In genomic region chr7:58398558-58399144, GRCm38 (mm10) we compare ENCODE assay signal across 8 mouse cellular contexts.
DNase-seq lines count a peak whose midpoint lies in the region; ATAC-seq and TF ChIP-seq lines count a peak whose summit lies in the region.

No protein-coding gene starts in this region.

- no peak for TF ChIP-seq CTCF in bone marrow, adult 2 months (IDR thresholded peaks at IDR 0.05; ENCODE audit: control insufficient read depth, insufficient read depth, low read length)

- 1% methylated on average over 9 of the region's 9 CpGs for WGBS in kidney, embryonic 15.5 days
- WGBS in bone marrow, adult 2 months: 5% methylated on average over 9 of the region's 9 CpGs

- no peaks in the 10 kb centered on the region for H3K36me3 ChIP-seq in kidney, embryonic 15.5 days

- peak overlapping the region; percentile 92 for H3K27ac ChIP-seq in kidney, embryonic 15.5 days
- H3K27ac ChIP-seq in bone marrow, adult 2 months (ENCODE audit: control insufficient read depth, insufficient read depth, low read depth, low read length, poor library complexity): 0 out of 2 replicates have a peak overlapping the region, but pooled peaks have one; percentile 4

- no peak for DNase-seq in kidney, adult 11 months
- DNase-seq in layer of hippocampus, postnatal 36 days: no peak
- DNase-seq in thymus, adult 18-20 months: no peak
- no peak for DNase-seq in embryo, embryonic 10.5 days (ENCODE audit: low spot score)

- 0 out of 2 replicates have a peak, but pooled peaks cover 4% of the 10 kb centered on the region for H3K4me1 ChIP-seq in kidney, embryonic 15.5 days
- H3K4me1 ChIP-seq in bone marrow, adult 2 months (ENCODE audit: control insufficient read depth, insufficient read depth, low read length): no peaks in the 10 kb centered on the region; the same call in 1 of the 2 replicates

- H3K9me3 ChIP-seq in kidney, embryonic 15.5 days (replicated peaks): no peaks in the 10 kb centered on the region

- peak overlapping the region; percentile 44 for H3K9ac ChIP-seq in kidney, embryonic 15.5 days

- peak overlapping the region; percentile 62 for H3K4me2 ChIP-seq in kidney, embryonic 15.5 days

- no peak for TF ChIP-seq POLR2A in bone marrow, adult 2 months (IDR thresholded peaks at IDR 0.05; ENCODE audit: borderline replicate concordance, control insufficient read depth, low read depth, low read length)

- H3K27me3 ChIP-seq in kidney, embryonic 15.5 days: no peaks in the 10 kb centered on the region

- no peak; the same call in 1 of the 2 replicates for ATAC-seq in kidney, embryonic 15.5 days (replicated peaks; ENCODE audit: low FRiP score)
- peak; percentile 73 to 77 for ATAC-seq in hematopoietic stem cell, adult 5-6 weeks (replicated peaks in 1 of 2; ENCODE audit: insufficient read depth in 1 of 2, low FRiP score in 2 of 2, low TSS enrichment in 1 of 2, low read depth in 1 of 2, poor library complexity in 2 of 2, severe bottlenecking in 2 of 2)
- peak; percentile 72 for ATAC-seq in megakaryocyte, adult 5-6 weeks (ENCODE audit: poor library complexity, severe bottlenecking)

- H3K4me3 ChIP-seq in kidney, embryonic 15.5 days (replicated peaks): peak overlapping the region; percentile 63
- peak overlapping the region; percentile 80 for H3K4me3 ChIP-seq in bone marrow, adult 2 months (replicated peaks; ENCODE audit: control insufficient read depth, low read depth, low read length)
